Mouse (Mus musculus): ENCODE measurements around the gene Arfgef3.
A peak's percentile ranks its signal among the peaks of the same experiment; 100 is the strongest.

Arfgef3 gene

DNA sequence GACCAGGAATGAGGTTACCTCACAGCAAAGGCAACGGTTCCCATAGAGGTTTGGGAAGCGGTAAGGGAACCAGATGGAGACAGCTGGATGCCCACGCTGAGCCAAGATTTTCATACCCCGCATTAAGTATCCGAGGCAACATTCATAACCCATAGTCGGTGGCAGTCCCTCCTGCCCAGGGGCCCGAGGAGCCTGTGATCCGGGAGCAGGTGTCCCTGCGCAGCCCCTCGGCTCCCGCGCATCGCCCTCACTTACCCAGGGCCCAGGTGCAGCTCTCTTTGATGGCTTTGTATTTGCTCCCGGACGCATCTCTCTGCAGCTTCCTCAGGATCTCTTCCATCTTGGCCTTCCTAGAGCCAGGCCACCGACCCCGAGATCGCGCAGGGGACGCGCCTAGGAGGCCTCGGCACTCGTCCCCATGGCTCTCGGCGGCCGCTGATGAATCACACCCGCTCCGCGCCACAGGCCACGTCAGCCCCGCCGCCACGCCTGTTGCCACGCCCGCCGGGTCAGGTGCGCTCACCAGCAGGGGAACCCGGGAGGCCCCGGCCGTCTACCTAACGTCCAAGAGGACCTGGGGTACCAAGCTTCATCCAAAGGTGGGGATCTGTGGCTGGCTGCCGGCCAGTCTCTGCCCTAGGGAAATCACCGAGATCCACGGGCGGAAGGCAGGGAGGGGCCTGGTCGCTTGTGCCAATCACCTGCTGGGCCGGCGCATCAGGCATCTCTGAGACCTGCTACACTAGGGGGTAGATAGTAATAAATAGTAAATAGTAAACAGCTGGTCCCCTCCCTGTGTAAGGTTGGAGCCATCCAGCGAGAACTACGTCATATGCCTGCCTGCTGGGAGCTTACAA lies at the start of gene Arfgef3:
Gene Arfgef3, minus strand, starts transcription at position 664 of the 857 bp plus-strand sequence.
- DNase-seq, result peak; percentile 55

DNA sequence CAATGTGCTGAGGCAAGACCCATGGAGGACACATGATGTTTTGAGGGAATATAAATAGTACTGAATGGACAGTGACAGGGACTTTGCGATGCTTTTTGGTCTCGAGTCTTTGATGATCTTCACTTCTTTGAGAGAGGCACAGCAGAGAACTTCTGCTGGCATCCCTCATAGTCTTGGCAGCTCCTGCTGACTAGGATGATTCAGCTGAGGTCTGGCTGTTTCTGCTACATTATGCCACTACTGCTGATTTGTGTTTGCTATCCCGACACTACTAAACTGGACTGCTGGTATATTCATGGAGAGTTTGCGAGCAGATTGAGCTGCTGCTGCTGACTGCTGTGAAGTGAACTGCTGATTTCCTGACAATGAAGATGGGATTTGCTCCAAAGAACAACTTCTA lies 46.3 kb upstream of the Arfgef3 start:
- no peak for DNase-seq

DNA sequence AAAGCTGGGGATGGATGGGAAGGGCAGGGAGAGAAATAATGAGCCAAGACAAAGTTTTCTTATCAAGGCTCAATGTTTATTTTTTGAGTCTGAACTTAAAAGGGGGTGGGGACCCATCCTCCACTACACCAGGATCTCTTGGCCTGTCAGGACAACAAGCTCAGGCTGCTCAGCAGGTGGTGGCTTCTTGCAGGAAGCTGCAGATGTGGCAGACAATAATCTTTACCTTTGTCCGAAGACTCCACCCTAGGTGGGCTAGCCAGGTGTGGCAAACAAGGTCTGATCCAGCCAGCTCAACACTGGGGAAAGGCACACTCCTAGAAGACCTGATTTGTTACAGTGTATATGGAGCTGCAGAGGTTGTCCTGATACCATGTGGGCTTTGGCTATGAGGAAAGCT lies 44.9 kb upstream of the Arfgef3 start:
- no peak for DNase-seq

DNA sequence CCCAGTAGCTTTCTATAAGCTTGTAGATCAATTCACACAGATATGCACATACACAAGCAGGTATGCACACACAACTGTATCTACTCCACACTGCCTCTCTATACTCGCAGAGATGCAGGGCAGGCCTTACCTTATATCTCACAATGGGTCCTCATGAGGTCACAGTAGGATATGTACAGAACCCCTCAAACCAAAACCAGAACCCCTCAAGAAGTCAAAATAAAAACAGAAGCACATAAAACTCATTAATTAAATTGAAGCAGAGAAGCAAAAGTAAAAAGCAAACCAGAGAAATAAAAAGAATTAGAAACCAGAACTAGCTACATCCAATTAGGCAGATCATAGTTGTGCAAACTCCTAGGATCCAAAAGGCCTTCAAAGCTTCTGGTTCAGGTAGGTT lies 42.9 kb upstream of the Arfgef3 start, which contains the start of gene Gm4922:
Gene Gm4922, minus strand, starts transcription at position 101 of the 400 bp plus-strand sequence.
- DNase-seq, result no peak

DNA sequence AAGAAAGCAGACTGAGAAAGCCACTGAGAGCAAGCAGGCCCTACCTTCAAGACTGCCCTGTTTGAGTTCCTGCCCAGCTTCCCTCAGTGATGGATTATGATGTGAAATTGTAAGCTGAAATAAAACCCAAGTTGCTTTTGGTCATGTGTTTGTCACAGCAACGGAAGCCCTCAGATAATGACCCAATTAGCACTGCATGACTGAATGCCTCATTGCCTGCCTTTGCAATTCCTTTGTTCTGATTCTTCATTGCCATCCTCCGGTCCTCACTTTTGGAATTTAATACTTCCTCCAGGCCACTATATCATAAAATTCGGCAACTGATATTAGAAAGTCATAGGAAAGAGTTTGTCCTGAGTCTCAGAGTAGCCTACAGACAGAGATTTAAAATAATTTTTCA lies 33.8 kb upstream of the Arfgef3 start:
- DNase-seq, result no peak

DNA sequence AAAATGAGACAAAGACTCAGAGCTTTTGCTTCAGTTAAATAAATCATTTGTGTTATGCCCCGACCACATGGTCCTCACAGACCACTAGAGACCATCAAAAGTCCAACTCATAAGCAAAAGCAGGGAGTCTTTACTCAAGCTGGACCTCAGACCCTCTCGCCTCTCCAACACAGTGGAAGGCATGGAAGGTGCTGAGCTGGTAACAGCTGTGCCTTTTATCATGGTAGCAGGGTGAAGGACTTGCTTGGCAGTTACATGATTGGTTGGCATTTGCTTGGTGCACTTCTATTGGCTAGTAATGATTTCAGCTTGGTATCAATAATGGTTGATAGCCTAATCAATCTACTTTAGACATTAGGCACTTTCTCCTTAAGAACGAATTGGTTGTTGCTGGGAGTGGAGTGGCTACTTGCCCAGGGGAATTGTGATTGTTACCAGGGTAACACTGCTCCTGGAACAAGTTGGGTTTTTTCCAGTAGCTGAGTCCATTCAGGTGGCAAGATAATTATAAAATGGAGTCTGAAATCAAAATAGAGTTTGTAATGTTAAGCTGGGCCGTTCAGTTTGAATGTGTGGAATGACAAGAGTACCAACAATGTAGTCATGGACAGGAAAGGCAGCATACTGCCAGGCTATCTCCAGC lies 28.9 kb upstream of the Arfgef3 start:
- no peak for DNase-seq

DNA sequence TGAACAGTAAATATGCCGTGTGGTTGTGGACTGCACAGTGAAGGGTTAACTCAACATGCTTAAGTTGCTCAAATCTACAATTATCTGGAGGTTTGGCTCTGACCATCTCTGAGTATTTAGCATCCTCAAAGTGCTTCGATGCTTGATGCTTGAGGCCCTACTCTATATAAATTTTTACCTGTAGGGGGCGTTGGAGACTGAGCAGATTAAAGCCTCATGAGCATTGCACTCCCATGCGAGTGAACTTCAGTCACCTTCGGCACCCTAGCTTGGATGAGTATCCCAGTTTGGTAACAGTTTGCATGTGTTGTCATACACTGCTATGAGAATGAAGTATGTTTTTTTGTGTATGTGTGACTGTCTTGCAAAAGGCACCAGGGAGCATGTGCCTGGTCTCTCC lies 26.2 kb upstream of the Arfgef3 start:
- no peak for DNase-seq

DNA sequence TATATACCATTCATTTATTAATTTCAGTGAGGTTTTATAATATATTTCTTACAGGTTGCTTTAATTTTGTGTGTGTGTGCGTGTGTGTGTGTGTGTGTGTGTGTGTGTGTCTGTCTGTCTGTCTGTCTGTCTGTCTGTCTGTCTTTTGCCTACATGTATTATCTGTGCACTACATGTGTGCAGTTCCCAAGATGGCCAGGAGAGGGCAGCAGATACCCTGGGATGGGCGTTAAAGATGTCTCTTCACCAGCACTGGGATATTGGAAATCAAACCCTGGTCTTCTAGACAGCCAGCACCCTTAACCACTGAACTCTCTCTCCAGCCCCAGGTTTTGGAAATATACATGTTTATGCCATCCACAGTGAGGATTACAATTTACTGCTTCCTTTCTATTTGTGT lies 16.5 kb upstream of the Arfgef3 start:
- peak; percentile 48 for DNase-seq

DNA sequence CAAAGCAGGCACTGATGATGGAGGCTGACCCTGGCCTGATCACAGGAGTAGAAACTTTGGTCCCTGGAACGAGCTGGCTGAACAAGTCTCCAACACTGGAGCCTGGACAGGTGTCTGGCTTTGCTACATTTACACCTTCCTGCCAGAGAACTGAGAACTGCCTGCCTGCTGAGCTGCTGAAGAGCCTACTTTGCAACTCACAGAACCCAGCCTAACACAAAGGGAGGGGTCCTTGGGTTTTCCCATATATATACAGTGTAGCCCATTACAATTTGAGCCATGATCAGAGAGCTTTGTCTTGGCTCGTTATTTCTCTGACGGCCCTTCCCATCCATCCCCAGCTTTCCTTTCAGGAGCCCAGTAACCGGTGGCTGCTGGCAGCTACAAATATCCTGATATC lies 6.3 kb upstream of the Arfgef3 start:
- no peak for DNase-seq

DNA sequence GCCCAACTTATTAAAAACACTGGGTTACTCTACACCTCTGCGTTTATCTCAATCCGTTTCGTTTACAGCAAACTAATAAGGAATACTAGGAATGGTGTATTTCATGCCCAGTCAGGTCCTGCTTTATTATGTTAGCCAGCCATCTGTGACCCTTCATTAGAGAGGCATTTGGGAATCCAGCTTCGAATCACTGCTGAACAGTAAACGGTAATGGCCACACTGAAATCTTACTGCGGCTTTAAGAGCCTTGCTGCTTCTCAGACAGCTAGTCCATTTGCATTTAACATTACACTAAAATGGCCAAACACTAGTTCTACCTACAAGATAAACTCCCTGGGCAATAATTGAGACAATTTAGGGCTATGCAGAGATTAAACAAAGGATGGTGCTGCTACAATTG lies 1.7 kb downstream of the Arfgef3 start:
- DNase-seq, result no peak

DNA sequence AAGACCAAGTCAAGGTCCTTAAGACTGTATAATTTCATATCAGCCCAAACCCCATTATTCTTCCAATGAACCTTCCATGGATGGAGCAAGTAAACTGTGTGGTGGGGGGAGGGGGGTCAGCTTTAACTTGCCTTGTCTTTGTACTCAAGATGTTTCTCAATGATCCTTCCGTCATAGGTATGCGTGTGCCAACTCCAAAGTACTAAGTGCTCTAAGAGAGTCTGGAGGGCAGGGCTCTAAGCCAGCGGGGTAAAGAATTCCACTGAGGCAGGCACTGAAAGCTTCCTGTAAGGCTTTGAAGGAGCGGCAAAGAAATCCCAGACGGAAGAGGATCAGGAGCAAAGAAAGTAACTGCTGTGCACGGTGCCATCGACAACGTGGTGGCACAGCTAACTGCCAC lies 2.7 kb downstream of the Arfgef3 start:
- DNase-seq, result peak; percentile 32

DNA sequence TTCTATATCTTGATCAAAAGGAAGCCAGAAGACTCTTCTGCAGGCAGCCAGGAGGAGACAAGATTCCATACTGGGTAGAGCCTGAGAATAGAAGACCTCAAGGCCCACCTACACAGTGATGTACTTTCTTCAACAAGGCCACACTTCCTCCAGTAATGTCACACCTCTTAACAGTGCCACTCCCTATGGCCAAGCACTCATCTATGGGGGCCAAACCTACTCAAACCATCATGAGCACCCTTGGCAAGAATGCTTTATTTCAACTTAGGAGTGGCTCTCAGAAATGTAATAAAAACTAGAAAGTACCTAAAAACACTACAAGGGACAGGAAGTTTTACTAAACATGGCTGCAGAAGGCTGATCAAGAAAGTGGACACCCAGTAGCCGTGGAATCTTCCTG lies 15.2 kb downstream of the Arfgef3 start:
- DNase-seq, result no peak

DNA sequence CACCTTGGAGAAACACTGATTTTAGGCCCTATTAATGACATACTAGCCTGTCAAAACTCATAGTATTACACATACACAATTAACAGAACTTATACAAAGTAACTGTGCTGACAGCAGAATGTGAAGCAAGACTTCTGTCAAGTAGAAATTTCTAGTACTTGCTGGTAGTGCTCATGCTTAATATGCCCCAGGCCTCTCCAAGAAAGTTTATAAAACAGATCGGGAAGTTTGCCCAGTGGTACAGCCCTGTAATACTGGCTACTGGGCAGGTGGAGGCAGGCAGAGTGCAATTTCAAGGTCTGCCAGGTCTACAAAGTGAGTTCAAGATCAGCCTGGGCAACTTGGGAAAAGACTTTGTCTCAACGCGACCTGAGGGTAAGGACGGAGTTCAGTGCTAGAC lies 32.3 kb downstream of the Arfgef3 start:
- DNase-seq, result peak; percentile 2

DNA sequence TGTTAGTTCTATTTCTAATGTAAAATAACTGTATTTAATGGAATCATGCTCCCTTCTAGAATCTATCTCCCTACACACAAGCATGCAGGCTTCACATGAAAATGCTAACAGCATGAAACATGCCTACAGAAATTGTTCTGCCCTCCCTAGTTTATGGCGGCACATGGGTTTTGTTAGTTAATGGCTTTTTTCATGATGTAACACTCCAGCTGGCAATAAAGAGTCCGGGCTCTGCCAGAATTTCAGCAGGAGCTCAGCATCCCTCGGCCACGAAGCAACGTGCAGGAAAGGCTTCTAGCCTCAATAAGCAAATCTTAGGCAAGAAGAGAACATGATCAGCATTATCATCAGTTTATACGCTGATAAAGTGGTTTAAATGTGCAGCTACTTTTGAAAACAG lies 32.8 kb downstream of the Arfgef3 start:
- no peak for DNase-seq

DNA sequence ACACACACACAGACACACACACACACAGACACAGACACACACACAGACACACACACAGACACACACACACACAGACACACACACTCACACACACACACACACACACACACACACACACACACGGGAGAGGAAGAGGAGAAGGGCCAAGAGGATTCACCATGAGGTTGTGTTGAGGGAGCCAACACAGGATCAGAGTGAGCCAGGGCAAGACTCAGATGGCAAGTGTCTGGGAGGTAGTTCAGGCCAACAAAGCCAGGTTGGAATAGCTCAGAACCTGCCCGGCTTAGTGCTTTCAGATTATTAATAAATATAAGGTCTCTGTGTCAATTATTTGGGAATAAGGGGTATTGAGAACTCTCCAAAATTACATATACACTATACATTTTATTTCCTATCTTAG lies 33.9 kb downstream of the Arfgef3 start:
- no peak for DNase-seq

DNA sequence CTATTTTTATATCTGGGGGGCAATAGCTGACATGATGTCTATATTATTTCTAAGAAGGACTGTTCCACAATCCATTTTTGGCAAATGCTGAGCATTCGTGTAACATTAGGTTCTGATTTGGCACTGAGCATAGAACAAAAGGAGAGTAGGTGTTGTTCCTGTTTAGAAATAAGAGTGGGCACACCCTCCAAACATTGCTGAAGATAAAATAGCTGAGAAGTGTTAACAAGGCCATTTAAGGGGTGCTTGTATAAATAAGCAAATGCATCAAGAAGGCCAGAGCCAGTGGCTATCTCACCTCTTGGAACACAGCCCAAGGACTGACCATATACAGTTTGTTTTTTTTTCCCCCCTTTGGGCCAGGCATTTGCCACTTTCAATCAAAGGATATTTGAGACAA lies 35.1 kb downstream of the Arfgef3 start:
- peak; percentile 3 for DNase-seq

DNA sequence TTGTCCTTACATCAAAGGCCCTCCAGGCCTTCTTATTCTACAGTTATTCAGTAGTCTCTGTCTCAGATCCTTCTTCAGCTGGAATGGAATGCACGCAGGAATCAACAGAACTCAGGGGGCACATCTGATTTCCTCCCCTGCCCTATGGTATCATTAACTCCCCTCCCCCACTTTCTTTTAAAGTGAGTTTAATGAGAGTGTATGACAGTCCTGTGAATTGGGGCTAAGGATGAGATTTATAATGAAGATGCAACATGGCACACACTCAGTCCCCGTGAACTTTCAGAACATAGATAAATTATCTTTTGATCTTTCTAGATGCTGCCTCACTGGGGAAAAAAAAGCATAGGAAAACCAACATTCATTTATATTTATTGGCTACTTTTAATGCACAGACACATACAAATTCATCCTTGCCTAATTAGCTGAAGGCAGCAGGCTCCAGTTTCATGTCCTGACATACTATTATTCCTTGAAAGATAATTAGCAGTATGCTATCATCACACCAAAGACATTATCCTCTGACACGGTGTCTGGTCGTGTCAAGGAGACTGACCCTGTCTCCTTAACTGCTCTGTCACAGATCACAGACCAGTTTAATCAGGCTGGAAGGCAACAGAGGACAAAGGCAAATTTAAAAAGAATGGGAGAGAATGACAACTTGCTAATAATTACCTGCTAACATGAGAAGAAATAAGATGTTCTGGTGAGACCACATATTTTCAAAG lies 39.2 kb downstream of the Arfgef3 start:
- DNase-seq, result no peak

DNA sequence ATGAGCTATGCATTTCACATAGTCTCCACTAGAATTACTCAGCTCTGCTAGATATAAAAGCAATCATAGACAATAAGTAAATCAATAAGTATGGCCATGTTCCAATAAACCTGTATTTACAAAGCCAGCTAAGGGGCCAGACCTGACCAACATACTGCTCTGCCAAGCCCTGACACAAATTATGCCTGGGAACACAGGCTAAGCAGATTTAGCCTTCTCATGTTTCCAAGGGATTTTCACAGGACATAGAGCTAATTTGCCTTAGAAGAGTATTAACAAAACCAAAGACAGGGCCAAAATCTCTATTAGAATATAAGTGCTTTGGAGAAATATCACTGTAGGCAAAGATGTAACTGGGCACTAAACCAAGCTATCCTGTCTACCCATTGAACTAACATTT lies 42.2 kb downstream of the Arfgef3 start:
- no peak for DNase-seq

DNA sequence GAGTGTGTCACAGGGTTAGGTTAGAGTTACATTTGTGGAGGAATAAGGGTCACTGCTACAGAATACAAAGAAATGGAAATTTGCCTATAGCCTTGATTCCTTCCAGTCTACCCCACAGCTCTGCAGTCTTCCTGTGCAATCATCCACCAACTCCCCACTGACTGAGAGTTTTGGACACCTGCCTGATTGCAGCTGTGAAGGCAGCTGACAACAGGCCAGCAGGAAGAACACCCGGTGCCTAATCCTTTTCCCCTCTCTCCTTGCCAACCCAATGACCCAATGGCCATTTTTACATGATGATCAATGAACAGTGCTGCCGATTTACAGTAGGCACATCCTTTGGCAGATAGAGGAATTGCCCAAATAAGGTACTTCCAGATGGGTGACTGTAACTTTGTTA lies 43.6 kb downstream of the Arfgef3 start:
- DNase-seq, result peak; percentile 8

DNA sequence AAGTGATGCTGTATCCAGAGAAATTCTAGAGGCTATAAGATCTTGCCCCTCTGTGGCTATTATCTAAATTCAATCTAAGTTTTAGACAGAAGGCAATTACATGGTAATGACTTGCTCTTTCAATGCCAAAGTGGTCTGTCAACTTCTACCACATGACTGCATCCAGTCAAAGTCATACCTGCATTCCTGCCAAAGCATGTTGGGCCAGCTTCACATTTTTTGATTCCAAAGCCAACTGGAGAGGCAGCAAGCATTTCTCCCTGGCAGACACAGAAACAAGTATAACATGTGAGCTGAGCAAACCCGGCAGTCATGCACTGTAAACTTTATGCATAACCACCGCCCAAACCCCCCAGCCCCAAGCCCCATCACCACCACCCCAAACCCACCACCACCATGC lies 44.6 kb downstream of the Arfgef3 start:
- DNase-seq, result no peak

DNA sequence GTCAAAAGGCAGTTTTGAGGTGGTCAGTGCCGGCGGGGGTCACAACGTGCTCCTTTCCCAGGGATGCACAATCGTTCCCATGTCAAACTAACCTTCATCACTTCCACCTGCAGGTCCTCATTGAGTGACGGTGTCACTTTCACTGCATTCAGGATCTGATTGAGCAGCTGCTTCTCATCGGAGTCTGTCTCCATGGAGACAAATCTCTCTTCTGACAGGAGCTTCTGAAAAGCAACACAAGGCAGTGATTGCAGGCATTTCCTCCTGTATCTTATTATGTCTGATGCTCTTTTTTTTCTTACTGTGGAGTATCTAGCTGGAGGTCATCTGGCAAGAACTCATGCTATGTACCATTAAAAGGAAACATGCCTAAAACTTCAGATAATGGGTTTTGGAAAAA lies 47.3 kb downstream of the Arfgef3 start:
- no peak for DNase-seq

DNA sequence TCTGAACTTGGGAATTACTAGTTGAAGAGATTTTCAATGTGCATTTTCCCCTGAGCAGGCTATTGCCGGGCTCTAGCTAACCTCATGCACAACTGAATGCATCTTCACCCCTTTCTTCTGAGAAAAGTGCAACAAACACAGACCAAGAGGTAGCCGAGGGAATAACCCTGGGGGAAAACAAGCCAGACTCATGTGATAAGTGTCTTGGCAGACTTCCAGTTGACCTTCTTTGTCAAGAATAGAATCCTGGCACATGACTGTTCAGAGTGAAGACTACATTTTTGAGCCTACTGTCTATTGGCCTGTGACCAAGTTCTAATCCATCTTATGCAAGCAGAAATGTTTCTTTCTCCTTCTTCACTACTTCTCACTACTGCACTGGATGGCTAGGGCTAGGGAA lies 55.5 kb downstream of the Arfgef3 start:
- no peak for DNase-seq

DNA sequence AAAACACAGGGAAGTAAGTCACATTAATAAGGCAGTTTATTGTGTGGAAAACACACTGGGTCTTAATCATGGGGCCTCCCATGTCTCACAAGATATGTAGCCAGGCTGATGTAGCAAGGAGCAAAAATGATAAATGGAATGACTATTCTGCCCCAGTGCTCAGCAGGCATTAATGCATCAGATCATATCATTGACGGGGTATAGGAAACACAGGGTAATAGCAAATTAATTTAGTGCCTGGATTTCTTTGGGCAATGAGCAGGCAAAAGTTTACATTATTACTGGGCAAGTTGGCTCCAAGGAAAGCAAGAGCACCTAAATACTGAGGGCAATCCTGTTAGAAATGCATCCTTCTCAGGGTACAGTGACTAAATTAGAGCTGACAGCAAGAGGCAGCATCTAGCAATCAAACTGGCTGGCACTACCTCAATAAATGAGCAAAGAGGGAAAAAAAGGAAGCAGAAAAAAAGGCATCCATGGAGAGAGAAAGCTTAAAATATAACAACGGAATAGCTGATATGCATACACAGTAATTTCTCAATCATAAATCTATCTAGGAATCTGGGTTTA lies 62.3 kb downstream of the Arfgef3 start:
- no peak for DNase-seq
